In genomic region chr12:5428733-5429132, GRCm38 (mm10) we compare ENCODE assay signal across 15 mouse cellular contexts. TPM values are rescaled to one million over a fixed set of nuclear protein-coding genes. Genes with fewer than 3 reads are reported as not detected.
A peak's percentile ranks its signal among the peaks of the same experiment; 100 is the strongest.
DNase-seq lines count a peak whose midpoint lies in the region; ATAC-seq lines count a peak whose summit lies in the region.
"Had no signal": no experiment of that assay in that cellular context is flagged by ENCODE, and none has a peak within 500 bp of the region (broad histone marks: within the 10 kb centered on the region; RNA-seq: fewer than 3 reads in every experiment).

No protein-coding gene starts in this region.

- H3K9ac ChIP-seq in hindbrain, embryonic 13.5 days = no peak overlapping the region
- H3K9ac ChIP-seq: heart, embryonic 12.5 days; liver, embryonic 15.5 days had no signal

- H3K9me3 ChIP-seq in hindbrain, embryonic 13.5 days = no peaks in the 10 kb centered on the region
- H3K9me3 ChIP-seq in hindbrain, embryonic 10.5 days = no peaks in the 10 kb centered on the region
- H3K9me3 ChIP-seq: heart, embryonic 12.5 days; liver, embryonic 15.5 days had no signal

- H3K36me3 ChIP-seq in hindbrain, embryonic 13.5 days = no peaks in the 10 kb centered on the region
- H3K36me3 ChIP-seq in hindbrain, embryonic 10.5 days = no peaks in the 10 kb centered on the region
- H3K36me3 ChIP-seq: heart, embryonic 12.5 days; liver, embryonic 15.5 days had no signal

- no peak for DNase-seq in hindbrain, embryonic 10.5 days (ENCODE audit: low spot score)
- peak; percentile 86 for DNase-seq in brain, adult 2 months (ENCODE audit: low read depth, low spot score)
- peak; percentile 64 for DNase-seq in cerebellum, adult 9-11 months
- DNase-seq in layer of hippocampus, postnatal 10 days (ENCODE audit: low spot score in 2 of 2) = peak; percentile 54 to 63
- no peak for DNase-seq in liver
- no peak for DNase-seq in kidney, adult 9 months
- DNase-seq in T-cell, adult 2 months (ENCODE audit: low spot score) = no peak
- DNase-seq: gastrocnemius, adult 2 months; kidney, postnatal 25 days had no signal

- H3K4me1 ChIP-seq in hindbrain, embryonic 13.5 days (replicated peaks) = peaks cover 8% of the 10 kb centered on the region
- peaks cover 14% of the 10 kb centered on the region for H3K4me1 ChIP-seq in hindbrain, embryonic 10.5 days (replicated peaks)
- H3K4me1 ChIP-seq: liver, embryonic 15.5 days had no signal

- no peak overlapping the region for H3K4me2 ChIP-seq in hindbrain, embryonic 13.5 days
- H3K4me2 ChIP-seq: heart, embryonic 12.5 days; liver, embryonic 15.5 days had no signal

- H3K27ac ChIP-seq in hindbrain, embryonic 13.5 days = peak overlapping the region; percentile 19
- H3K27ac ChIP-seq in hindbrain, embryonic 10.5 days = no peak overlapping the region
- H3K27ac ChIP-seq: gastrocnemius, adult 2 months; liver, embryonic 15.5 days; macrophage had no signal

- H3K4me3 ChIP-seq in hindbrain, embryonic 13.5 days = no peak overlapping the region
- no peak overlapping the region for H3K4me3 ChIP-seq in hindbrain, embryonic 10.5 days
- H3K4me3 ChIP-seq: gastrocnemius, adult 2 months; heart, embryonic 12.5 days; liver, embryonic 15.5 days; myocyte had no signal

- WGBS in hindbrain, embryonic 13.5 days = 56% methylated on average over 3 of the region's 3 CpGs
- WGBS in hindbrain, embryonic 10.5 days = 68% methylated on average over 3 of the region's 3 CpGs

- ATAC-seq in hindbrain, embryonic 13.5 days (ENCODE audit: low FRiP score) = peak; percentile 74

- H3K27me3 ChIP-seq in hindbrain, embryonic 13.5 days = no peaks in the 10 kb centered on the region
- H3K27me3 ChIP-seq in hindbrain, embryonic 10.5 days (ENCODE audit: insufficient read depth, poor library complexity, severe bottlenecking) = no peaks in the 10 kb centered on the region
- H3K27me3 ChIP-seq: heart, embryonic 12.5 days; liver, embryonic 15.5 days had no signal

RNA-seq across cellular contexts. Expression of gene Klhl29, which starts 53.3 kb away (rescaled TPM):
- polyA plus RNA-seq in hindbrain, embryonic 13.5 days (2015; fragmentation: Nextera tagmentation; extraction: Ambion mirVana) = 4.0 and 4.1 TPM in 2 replicates
- 1.4 and 1.8 TPM in 2 replicates for polyA plus RNA-seq in hindbrain, embryonic 10.5 days (2016; fragmentation: Nextera tagmentation; extraction: Ambion mirVana)
- 10 to 100 TPM; 27.1 to 27.5 TPM for total RNA-seq in layer of hippocampus, postnatal 10 days (2021)
- polyA plus RNA-seq: C2C12, macrophage had no signal

Comparison
In these comparisons a context has a peak if more than half of its experiments do, and no peak if none do; other contexts are left out.
1. DNase-seq: peak in brain, adult 2 months (single experiment), cerebellum, adult 9-11 months (single experiment) and layer of hippocampus, postnatal 10 days (2 of 2); none in hindbrain, embryonic 10.5 days (single experiment), liver (single experiment), kidney, adult 9 months (single experiment) and T-cell, adult 2 months (single experiment).